Mouse (Mus musculus) hindbrain, embryonic 11.5 days (tissue): ENCODE measurements around the gene Nap1l4. TPM values are rescaled to one million over a fixed set of nuclear protein-coding genes. Genes with fewer than 3 reads are reported as not detected.
A peak's percentile ranks its signal among the peaks of the same experiment; 100 is the strongest.

Experiments used
- ATAC-seq: fragments of 200-750 bp; cut with Nextera tagmentation; 2 replicates; pipeline ENCODE4 v1.8.0; 2017; ENCODE audit warnings: mild to moderate bottlenecking, moderate TSS enrichment, moderate library complexity; ENCODE audit not compliant: low FRiP score
- DNase-seq: peaks from one replicate; pipeline ENCODE4 v3.0.0-alpha.2; 2015; ENCODE audit warnings: low spot score
- H3K27ac ChIP-seq: fragments of 300-500 bp; sonication (generic); 2 replicates; pipeline ENCODE4 v1.5.1; 2014; ENCODE audit warnings: mild to moderate bottlenecking, low read depth, low read length
- H3K27me3 ChIP-seq: fragments of 300-500 bp; sonication (generic); 2 replicates; pipeline ENCODE4 v1.6.1; 2014; ENCODE audit warnings: mild to moderate bottlenecking, low read length, moderate library complexity, mixed read lengths; ENCODE audit not compliant: control insufficient read depth, insufficient read depth
- H3K36me3 ChIP-seq: fragments of 300-500 bp; sonication (generic); 2 replicates; pipeline ENCODE4 v1.6.1; 2014; ENCODE audit warnings: mild to moderate bottlenecking, low read length, moderate library complexity, mixed read lengths; ENCODE audit not compliant: control insufficient read depth, insufficient read depth
- H3K4me1 ChIP-seq: fragments of 300-500 bp; sonication (generic); replicated peaks from 2 replicates; pipeline ENCODE4 v1.6.1; 2014; ENCODE audit warnings: low read length, mixed read lengths; ENCODE audit not compliant: control insufficient read depth, insufficient read depth
- H3K4me2 ChIP-seq: fragments of 300-500 bp; sonication (generic); replicated peaks from 2 replicates; pipeline ENCODE4 v1.6.1; 2014; ENCODE audit warnings: mild to moderate bottlenecking, low read depth, low read length
- H3K4me3 ChIP-seq: fragments of 300-500 bp; sonication (generic); 2 replicates; pipeline ENCODE4 v1.5.1; 2014; ENCODE audit warnings: low read depth, low read length
- H3K9ac ChIP-seq: fragments of 300-500 bp; sonication (generic); 2 replicates; pipeline ENCODE4 v1.6.1; 2014; ENCODE audit warnings: low read depth, low read length
- H3K9me3 ChIP-seq: fragments of 300-500 bp; sonication (generic); 2 replicates; pipeline ENCODE4 v1.6.1; 2016; ENCODE audit warnings: low read length; ENCODE audit not compliant: control insufficient read depth
- WGBS: fragments of 180-500 bp; shearing (Covaris S2); extraction: QIAGEN DNeasy Blood & Tissue Kit; methylation state at CpG from one replicate; pipeline ENCODE4 v1.1.7; 2014; 5-methylcytosine and 5-hydroxymethylcytosine counted together
- polyA plus RNA-seq: library from polyadenylated mRNA; unstranded; fragments of >200 nt; fragmentation: Nextera tagmentation; extraction: Ambion mirVana; gene quantifications from 2 replicates; pipeline ENCODE4 v1.2.1, GENCODE M21; 2014

Gene Nap1l4
- polyA plus RNA-seq, 1 experiment from 2014 or later = 175 TPM

- H3K27ac ChIP-seq = no peak overlapping the region
- 94% methylated on average over 6 of the region's 6 CpGs for WGBS
- no peaks in the 10 kb centered on the region for H3K9me3 ChIP-seq
- H3K4me3 ChIP-seq = no peak overlapping the region
- no peaks in the 10 kb centered on the region for H3K27me3 ChIP-seq
- no peaks in the 10 kb centered on the region for H3K4me1 ChIP-seq
- no peak for ATAC-seq
- no peak for DNase-seq
- no peak overlapping the region for H3K9ac ChIP-seq
- H3K4me2 ChIP-seq = no peak overlapping the region
- H3K36me3 ChIP-seq = peaks cover 24% of the 10 kb centered on the region
These were observed 16.2 kb upstream of the Nap1l4 start for GRCm38 (mm10) chr7:143565015-143565647.

GRCm38 (mm10) chr7:143563787-143564186, 14.9 kb upstream of the Nap1l4 start:
- DNase-seq = no peak
- H3K27me3 ChIP-seq = no peaks in the 10 kb centered on the region
- no peak overlapping the region for H3K27ac ChIP-seq
- H3K9ac ChIP-seq = no peak overlapping the region
- no peak overlapping the region for H3K4me2 ChIP-seq
- no peak overlapping the region for H3K4me3 ChIP-seq
- H3K4me1 ChIP-seq = no peaks in the 10 kb centered on the region
- WGBS = 94% methylated on average over 5 of the region's 5 CpGs
- no peaks in the 10 kb centered on the region for H3K9me3 ChIP-seq
- H3K36me3 ChIP-seq = peaks cover 21% of the 10 kb centered on the region
- ATAC-seq = no peak

GRCm38 (mm10) chr7:143557616-143558015, 8.7 kb upstream of the Nap1l4 start:
- no peak for ATAC-seq
- H3K4me3 ChIP-seq = no peak overlapping the region
- no peak overlapping the region for H3K4me2 ChIP-seq
- H3K9me3 ChIP-seq = no peaks in the 10 kb centered on the region
- 0 out of 2 replicates have a peak, but pooled peaks cover 7% of the 10 kb centered on the region for H3K36me3 ChIP-seq
- WGBS = 96% methylated on average over 7 of the region's 7 CpGs
- no peak overlapping the region for H3K9ac ChIP-seq
- H3K4me1 ChIP-seq = no peaks in the 10 kb centered on the region
- DNase-seq = no peak
- no peak overlapping the region for H3K27ac ChIP-seq
- no peaks in the 10 kb centered on the region for H3K27me3 ChIP-seq

DNA sequence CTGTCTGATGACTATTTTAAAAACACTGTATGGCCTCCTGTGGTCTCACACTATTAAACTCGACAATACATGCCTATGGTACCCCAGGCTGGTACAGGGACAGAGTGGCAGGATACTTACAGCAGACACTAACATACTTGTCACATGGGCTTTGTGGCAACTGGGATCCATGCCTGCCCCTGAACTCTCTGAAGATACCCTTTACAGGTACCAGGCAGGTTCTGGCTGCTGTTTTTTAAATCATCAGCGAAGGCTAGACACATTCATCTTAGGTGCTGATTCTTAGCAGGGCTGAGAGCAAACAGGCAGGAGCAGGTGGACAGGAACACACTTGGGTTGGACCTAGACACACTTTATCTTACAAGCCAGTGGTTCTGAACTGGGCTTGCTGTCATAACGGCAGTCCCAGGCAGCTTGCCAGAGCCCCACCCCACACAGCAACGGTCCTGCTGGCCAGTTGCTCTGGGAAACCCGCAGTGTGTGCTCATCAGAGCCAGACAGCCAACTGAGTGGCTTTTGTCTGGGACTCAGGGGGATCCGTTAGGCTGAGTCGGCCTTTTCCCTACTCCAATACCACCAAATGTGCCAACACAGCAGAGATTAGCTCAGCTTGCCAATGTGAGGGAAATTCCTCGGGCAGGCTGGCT, 8.2 kb upstream of the Nap1l4 start:
- no peak for DNase-seq
- Histone ChIP-seq H3K4me3 (no peak overlapping the region), H3K9ac (no peak overlapping the region), H3K27me3 (no peaks in the 10 kb centered on the region), H3K27ac (no peak overlapping the region), H3K4me1 (no peaks in the 10 kb centered on the region), H3K36me3 (0 out of 2 replicates have a peak, but pooled peaks cover 7% of the 10 kb centered on the region), H3K4me2 (no peak overlapping the region), H3K9me3 (no peaks in the 10 kb centered on the region)
- WGBS = 77% methylated on average over 8 of the region's 8 CpGs
- ATAC-seq = no peak

- peak overlapping the region; percentile 94 for H3K4me3 ChIP-seq
- H3K27ac ChIP-seq = peak overlapping the region; percentile 49; the same call in 1 of the 2 replicates
- no peaks in the 10 kb centered on the region for H3K27me3 ChIP-seq
- ATAC-seq = peak; percentile 32
- H3K9ac ChIP-seq = peak overlapping the region; percentile 51
- no peaks in the 10 kb centered on the region for H3K36me3 ChIP-seq
- no peak for DNase-seq
- 47% methylated on average over 2 of the region's 2 CpGs for WGBS
- no peaks in the 10 kb centered on the region for H3K9me3 ChIP-seq
- H3K4me2 ChIP-seq = peak overlapping the region; percentile 56
- no peaks in the 10 kb centered on the region for H3K4me1 ChIP-seq
These were observed 798 bp upstream of the Nap1l4 start for GRCm38 (mm10) chr7:143549588-143550220.

GRCm38 (mm10) chr7:143548231-143548961, 510 bp downstream of the Nap1l4 start:
- Histone ChIP-seq H3K27me3 (no peaks in the 10 kb centered on the region), H3K4me3 (peak overlapping the region; percentile 94), H3K27ac (peak overlapping the region; percentile 84), H3K9ac (peak overlapping the region; percentile 92), H3K4me2 (peak overlapping the region; percentile 51), H3K36me3 (no peaks in the 10 kb centered on the region), H3K4me1 (no peaks in the 10 kb centered on the region), H3K9me3 (no peaks in the 10 kb centered on the region)
- under 1% methylated on average over 42 of the region's 63 CpGs for WGBS
- DNase-seq (peak; percentile 80), ATAC-seq (peak; percentile 84)

- no peaks in the 10 kb centered on the region for H3K9me3 ChIP-seq
- no peak overlapping the region for H3K4me2 ChIP-seq
- ATAC-seq = no peak
- no peak overlapping the region for H3K27ac ChIP-seq
- no peaks in the 10 kb centered on the region for H3K36me3 ChIP-seq
- DNase-seq = no peak
- no peak overlapping the region for H3K9ac ChIP-seq
- H3K4me1 ChIP-seq = no peaks in the 10 kb centered on the region
- H3K4me3 ChIP-seq = no peak overlapping the region
- no peaks in the 10 kb centered on the region for H3K27me3 ChIP-seq
- WGBS = 81% methylated on average over 2 of the region's 2 CpGs
These were observed 2.4 kb downstream of the Nap1l4 start for GRCm38 (mm10) chr7:143546554-143546953.

GRCm38 (mm10) chr7:143544368-143544767, 4.5 kb downstream of the Nap1l4 start:
- H3K9me3 ChIP-seq = no peaks in the 10 kb centered on the region
- no peak for ATAC-seq
- H3K27me3 ChIP-seq = no peaks in the 10 kb centered on the region
- H3K4me2 ChIP-seq = no peak overlapping the region
- no peak overlapping the region for H3K4me3 ChIP-seq
- H3K27ac ChIP-seq = no peak overlapping the region
- H3K36me3 ChIP-seq = no peaks in the 10 kb centered on the region
- H3K9ac ChIP-seq = no peak overlapping the region
- H3K4me1 ChIP-seq = no peaks in the 10 kb centered on the region
- DNase-seq = peak; percentile 69
- 91% methylated on average over 2 of the region's 2 CpGs for WGBS
